Mouse (Mus musculus) Patski (cell line): ENCODE data around the gene Eprs. TPM values are rescaled to one million over a fixed set of nuclear protein-coding genes. Genes with fewer than 3 reads are reported as not detected.
"Not testable (repeated sequence)": the region's sequence is repeated elsewhere in the genome, so short reads cannot be mapped to it uniquely, and the experiment has no call there.

Source experiments
- ATAC-seq: fragments of 100-300 bp; one replicate; pipeline ENCODE4 v1.8.0; 2021
- CTCF ChIA-PET: fragments of 350-600 bp; sonication (Branson Sonifier 250); formaldehyde crosslinking; loops from one replicate; lab custom pipeline; 2022; ENCODE audit warnings: inconsistent platforms; lab: Charles Lee
- POLR2A ChIA-PET: fragments of 350-600 bp; sonication (Branson Sonifier 250); formaldehyde crosslinking; loops from one replicate; lab custom pipeline; 2022; ENCODE audit warnings: antibody characterized with exemption, inconsistent platforms; lab: Charles Lee
- DNase-seq: peaks from one replicate; pipeline ENCODE4 v3.0.0-alpha.2; 2011; ENCODE audit warnings: low read depth, low spot score
- H3K27me3 ChIP-seq: fragments of 371-371 bp; one replicate; pipeline ENCODE4 v1.5.1; 2021
- CTCF ChIP-seq: fragments of 100-300 bp; IDR thresholded peaks from one replicate; pipeline ENCODE4 v1.5.1; 2021
- in situ Hi-C: fragments of 300-500 bp; cut with MboI; formaldehyde crosslinking; loops from 3 replicates; pipeline ENCODE4 v1.11.1; 2018; ENCODE audit warnings: low pct_unique_long_range_greater_than_20kb, mixed read lengths
- polyA plus RNA-seq: library from polyadenylated mRNA; unstranded; gene quantifications from one replicate; pipeline ENCODE4 v1.2.3, GENCODE M21; 2021

The Eprs gene
- 153 TPM for polyA plus RNA-seq

DNA sequence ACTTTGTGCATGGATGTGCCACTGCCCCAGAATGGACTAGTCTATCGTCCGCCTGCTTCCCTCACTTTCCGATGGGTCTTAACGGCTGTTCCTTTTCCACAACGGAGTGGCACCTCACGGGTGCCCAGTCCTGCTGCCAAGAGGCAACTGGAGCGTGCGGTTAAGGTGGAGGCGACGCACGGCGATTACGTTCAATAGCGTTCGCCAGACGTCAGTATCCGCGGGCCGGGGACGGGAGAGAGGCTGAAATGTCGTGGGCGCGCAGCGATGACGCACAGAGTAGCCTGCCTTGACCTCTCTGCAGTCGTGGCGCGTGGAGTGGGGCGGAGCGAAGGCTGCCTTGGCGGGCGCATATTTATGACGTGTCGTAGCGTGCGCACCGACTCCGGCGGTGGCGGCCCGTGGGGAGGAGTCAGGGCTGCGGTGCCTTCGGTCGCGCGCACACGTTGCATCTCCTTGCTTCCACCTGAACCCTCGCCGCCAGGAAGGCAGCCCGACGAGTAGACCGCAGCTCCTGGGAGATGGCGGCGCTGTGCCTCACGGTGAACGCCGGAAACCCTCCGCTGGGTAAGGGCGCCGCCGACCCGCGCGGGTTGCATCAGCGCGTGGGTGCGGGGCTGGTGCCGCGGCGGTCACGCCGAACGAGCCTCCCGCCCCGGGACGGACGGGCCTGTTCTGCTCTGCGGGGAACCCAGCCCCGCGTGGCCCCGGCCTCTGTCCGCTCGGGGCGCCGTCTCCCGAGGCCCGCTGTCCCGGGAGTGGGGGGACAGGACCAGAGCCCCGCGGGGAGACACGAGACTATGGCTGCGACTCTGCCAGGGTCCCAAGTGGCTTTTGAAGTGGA is at the start of gene Eprs:
Gene Eprs, plus strand, starts transcription at position 368 of the 844 bp plus-strand sequence.
- CTCF ChIA-PET: no interaction called here
- in situ Hi-C loops: no loop called here
- peak; percentile 80 for DNase-seq
- POLR2A ChIA-PET: interaction anchor here (0.6 to 1.0 kb wide), 2 partner anchors 9 to 20 kb away, joined by 3 read pairs; no protein-coding TSS in a partner anchor
- no peak for TF ChIP-seq CTCF
- ATAC-seq: peak; percentile 83
- H3K27me3 ChIP-seq: no peaks in the 10 kb centered on the region

DNA sequence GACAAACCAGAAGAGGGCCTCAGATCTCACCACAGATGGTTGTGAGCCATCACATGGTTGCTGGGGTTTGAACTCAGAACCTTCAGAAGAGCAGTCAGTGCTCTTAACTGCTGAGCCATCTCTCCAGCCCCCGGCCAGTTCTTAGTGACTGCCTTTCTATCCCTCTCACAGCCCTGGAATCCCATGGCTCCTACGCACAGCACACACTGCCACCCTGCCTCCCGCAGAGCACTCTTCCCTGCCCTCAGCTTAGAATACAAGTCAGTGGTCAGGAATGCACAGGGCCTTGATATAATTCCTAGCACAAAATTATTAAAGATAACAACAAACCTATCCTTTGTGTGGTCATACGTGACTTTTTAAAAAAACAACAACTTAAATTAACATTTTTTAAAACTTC is 48.3 kb upstream of the Eprs start:
- ATAC-seq (no peak), DNase-seq (no peak)
- in situ Hi-C loops: no loop called here
- H3K27me3 ChIP-seq: no peaks in the 10 kb centered on the region
- ChIA-PET POLR2A (no interaction called here), CTCF (interaction anchor here (1.2 to 3.4 kb wide), 3 partner anchors 13 to 14 kb away, joined by 3 to 10 read pairs (median 5); no protein-coding TSS in a partner anchor)
- no peak for TF ChIP-seq CTCF

GRCm38 (mm10) chr1:185315846-185316568 is 46.8 kb upstream of the Eprs start:
- DNase-seq (no peak), ATAC-seq (no peak)
- in situ Hi-C loops: no loop called here
- H3K27me3 ChIP-seq: no peaks in the 10 kb centered on the region
- POLR2A ChIA-PET: no interaction called here
- CTCF ChIA-PET: interaction anchor here (0.8 to 1.5 kb wide), 4 partner anchors 11 to 88 kb away, joined by 3 to 4 read pairs (median 3); no protein-coding TSS in a partner anchor
- TF ChIP-seq CTCF: no peak

DNA sequence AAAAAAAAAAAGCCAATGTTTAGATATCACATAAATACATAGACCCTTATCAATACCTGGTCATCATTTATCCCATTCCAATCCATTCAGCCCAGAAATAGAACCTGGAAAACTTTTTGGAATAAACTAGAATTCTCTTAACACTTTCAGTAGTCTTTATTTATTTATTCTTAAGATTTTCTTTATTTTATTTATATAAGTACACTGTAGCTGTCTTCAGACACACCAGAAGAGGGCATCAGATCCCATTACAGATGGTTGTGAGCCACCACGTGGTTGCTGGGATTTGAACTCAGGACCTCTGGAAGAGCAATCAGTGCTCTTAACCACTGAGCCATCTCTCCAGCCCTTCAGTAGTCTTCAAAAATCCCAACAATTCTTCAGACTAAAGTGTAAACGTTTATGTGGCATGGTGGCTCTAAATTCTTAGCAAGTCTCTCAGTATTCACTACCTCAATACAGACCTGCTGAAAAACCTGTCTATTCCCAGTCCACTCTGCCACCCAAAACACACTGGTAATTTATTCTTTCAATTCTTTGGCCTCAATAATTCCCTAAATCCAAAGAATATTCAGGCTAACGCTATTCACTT is 35.0 kb upstream of the Eprs start:
- DNase-seq, in situ Hi-C loops, ATAC-seq, H3K27me3 ChIP-seq: not testable (repeated sequence)
- ChIA-PET POLR2A (interaction anchor here (1.3 kb wide), 1 partner anchor 14 kb away, joined by 3 read pairs; no protein-coding TSS in a partner anchor), CTCF (interaction anchor here (0.9 to 1.5 kb wide), 4 partner anchors 12 to 73 kb away, joined by 3 to 10 read pairs (median 4); no protein-coding TSS in a partner anchor)

GRCm38 (mm10) chr1:185328721-185329610 is 33.9 kb upstream of the Eprs start, which contains the start of gene Iars2:
Gene Iars2, minus strand, starts transcription at chr1:185329396.
- no peak for TF ChIP-seq CTCF
- ChIA-PET POLR2A (interaction anchor here (1.1 to 1.3 kb wide), 2 partner anchors 16 to 22 kb away, joined by 3 read pairs; no protein-coding TSS in a partner anchor), CTCF (interaction anchor here (0.9 to 1.4 kb wide), 2 partner anchors 13 to 14 kb away, joined by 3 read pairs; no protein-coding TSS in a partner anchor)

DNA sequence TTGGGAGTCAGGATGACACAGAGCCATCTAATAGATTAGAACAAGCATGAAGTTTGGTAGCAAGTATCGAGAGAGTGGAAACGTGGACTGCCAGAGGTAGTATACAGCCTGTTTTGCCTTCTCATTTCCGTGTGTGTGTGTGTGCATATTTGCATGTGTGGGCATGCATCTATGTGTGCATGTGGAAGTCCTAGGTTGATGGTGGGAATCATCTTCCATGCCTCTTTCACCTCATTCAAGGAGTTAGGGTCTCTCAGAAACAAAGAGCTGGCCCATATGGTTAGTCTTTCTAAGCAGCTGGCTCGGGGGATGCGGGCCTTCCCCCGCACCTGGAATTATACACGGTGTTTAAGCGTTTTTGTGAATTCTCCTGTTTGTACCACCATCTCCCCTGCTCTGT is 33.0 kb upstream of the Eprs start:
- no peaks in the 10 kb centered on the region for H3K27me3 ChIP-seq
- in situ Hi-C loops: no loop called here
- ChIA-PET POLR2A (interaction anchor here (1.1 kb wide), 1 partner anchor 21 kb away, joined by 3 read pairs; no protein-coding TSS in a partner anchor), CTCF (interaction anchor here (0.7 to 1.4 kb wide), 2 partner anchors 13 to 38 kb away, joined by 3 read pairs; no protein-coding TSS in a partner anchor)
- ATAC-seq (no peak), DNase-seq (no peak)
- TF ChIP-seq CTCF: no peak

More at GRCm38 (mm10) chr1:185328721-185329610, 33.9 kb upstream of the Eprs start, which contains the start of gene Iars2:
- ATAC-seq: peak; percentile 61
- no peaks in the 10 kb centered on the region for H3K27me3 ChIP-seq
- in situ Hi-C loops: no loop called here
- no peak for DNase-seq

- no peak for ATAC-seq
- POLR2A ChIA-PET: interaction anchor here (0.5 kb wide), 1 partner anchor 72 kb away, joined by 4 read pairs; no protein-coding TSS in a partner anchor
- in situ Hi-C loops: no loop called here
Observed at GRCm38 (mm10) chr1:185331364-185331763, 31.5 kb upstream of the Eprs start.

DNA sequence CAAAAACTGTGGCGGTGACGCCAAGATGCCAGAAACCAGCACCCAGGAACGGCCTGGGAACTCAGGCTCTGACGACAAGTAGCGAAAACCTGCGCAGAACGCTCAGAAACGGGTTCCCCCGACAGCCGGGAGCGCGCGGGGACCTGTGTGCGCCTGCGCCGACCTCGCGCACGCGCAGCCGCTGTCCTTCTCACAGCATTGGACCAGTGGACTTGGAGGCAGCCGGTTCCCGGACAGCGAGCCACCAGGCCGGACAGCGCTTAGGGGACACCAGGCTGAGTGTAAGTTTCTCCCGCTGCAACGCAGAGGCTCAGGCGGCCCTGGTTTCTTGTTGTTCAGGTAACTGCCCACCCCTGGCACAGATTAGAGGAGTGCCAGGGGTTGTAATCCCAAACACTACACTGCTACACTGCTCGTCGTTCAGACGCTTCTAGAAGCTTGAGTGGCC is 30.8 kb upstream of the Eprs start, which contains the start of gene Bpnt1:
Gene Bpnt1, plus strand, starts transcription at position 167 of the 448 bp plus-strand sequence.
- in situ Hi-C loops: no loop called here
- TF ChIP-seq CTCF: no peak
- POLR2A ChIA-PET: interaction anchor here (1.1 kb wide), 1 partner anchor 30 kb away, joined by 3 read pairs; no protein-coding TSS in a partner anchor
- H3K27me3 ChIP-seq: no peaks in the 10 kb centered on the region
- ATAC-seq: peak; percentile 75
- CTCF ChIA-PET: interaction anchor here (1.5 kb wide), 1 partner anchor 14 kb away, joined by 6 read pairs; no protein-coding TSS in a partner anchor
- DNase-seq: peak; percentile 50

More at GRCm38 (mm10) chr1:185331364-185331763, 31.5 kb upstream of the Eprs start:
- CTCF ChIA-PET: interaction anchor here (1.5 kb wide), 1 partner anchor 15 kb away, joined by 6 read pairs; no protein-coding TSS in a partner anchor
- no peak for TF ChIP-seq CTCF
- no peaks in the 10 kb centered on the region for H3K27me3 ChIP-seq
- no peak for DNase-seq
